Mouse (Mus musculus): ENCODE data around the gene Hist2h2aa2. TPM values are rescaled to one million over a fixed set of nuclear protein-coding genes. Genes with fewer than 3 reads are reported as not detected.

The Hist2h2aa2 gene
- polyA plus RNA-seq, 1 experiment from 2014 or later: 54.1 TPM

GRCm38 (mm10) chr3:96235836-96236235 lies 4.2 kb downstream of the Hist2h2aa2 start:
- Histone ChIP-seq H3K4me2 (replicated peaks; ENCODE audit: low read depth, low read length) (no peak overlapping the region), H3K9me3 (ENCODE audit: control insufficient read depth, low read depth, low read length) (no peaks in the 10 kb centered on the region), H3K9ac (replicated peaks; ENCODE audit: low read depth, low read length) (no peak overlapping the region), H3K27ac (ENCODE audit: low read length) (no peak overlapping the region), H3K4me3 (ENCODE audit: low read depth, low read length) (no peak overlapping the region), H3K36me3 (ENCODE audit: control insufficient read depth, insufficient read depth, low read length) (no peaks in the 10 kb centered on the region), H3K27me3 (ENCODE audit: control insufficient read depth, insufficient read depth, low read length) (no peaks in the 10 kb centered on the region), H3K4me1 (ENCODE audit: control insufficient read depth, insufficient read depth, low read length) (peaks cover 9% of the 10 kb centered on the region)
- WGBS: 43% methylated on average over 3 of the region's 3 CpGs
- no peak for ATAC-seq (ENCODE audit: insufficient number of reproducible peaks, insufficient read depth, low FRiP score, low read depth)

- Histone ChIP-seq H3K9ac (replicated peaks; ENCODE audit: low read depth, low read length) (no peak overlapping the region), H3K4me3 (ENCODE audit: low read depth, low read length) (no peak overlapping the region)
- ATAC-seq (ENCODE audit: insufficient number of reproducible peaks, insufficient read depth, low FRiP score, low read depth): no peak
Measured at GRCm38 (mm10) chr3:96234914-96235313, 5.2 kb downstream of the Hist2h2aa2 start.

GRCm38 (mm10) chr3:96231758-96232120 lies 8.3 kb downstream of the Hist2h2aa2 start:
- WGBS: 69% methylated on average over 2 of the region's 2 CpGs
- no peaks in the 10 kb centered on the region for H3K27me3 ChIP-seq (ENCODE audit: control insufficient read depth, insufficient read depth, low read length)
- no peak for ATAC-seq (ENCODE audit: insufficient number of reproducible peaks, insufficient read depth, low FRiP score, low read depth)
- H3K4me1 ChIP-seq (ENCODE audit: control insufficient read depth, insufficient read depth, low read length): peaks cover 3% of the 10 kb centered on the region; the same call in 1 of the 2 replicates
- no peaks in the 10 kb centered on the region for H3K9me3 ChIP-seq (ENCODE audit: control insufficient read depth, low read depth, low read length)
- no peaks in the 10 kb centered on the region for H3K36me3 ChIP-seq (ENCODE audit: control insufficient read depth, insufficient read depth, low read length)
- H3K4me2 ChIP-seq (replicated peaks; ENCODE audit: low read depth, low read length): no peak overlapping the region
- H3K9ac ChIP-seq (replicated peaks; ENCODE audit: low read depth, low read length): no peak overlapping the region
- no peak overlapping the region for H3K27ac ChIP-seq (ENCODE audit: low read length)
- no peak overlapping the region for H3K4me3 ChIP-seq (ENCODE audit: low read depth, low read length)

More at GRCm38 (mm10) chr3:96234914-96235313, 5.2 kb downstream of the Hist2h2aa2 start:
- peaks cover 9% of the 10 kb centered on the region for H3K4me1 ChIP-seq (ENCODE audit: control insufficient read depth, insufficient read depth, low read length)
- no peak overlapping the region for H3K4me2 ChIP-seq (replicated peaks; ENCODE audit: low read depth, low read length)
- H3K27ac ChIP-seq (ENCODE audit: low read length): no peak overlapping the region
- H3K27me3 ChIP-seq (ENCODE audit: control insufficient read depth, insufficient read depth, low read length): no peaks in the 10 kb centered on the region
- WGBS: 85% methylated on average over 2 of the region's 2 CpGs
- no peaks in the 10 kb centered on the region for H3K9me3 ChIP-seq (ENCODE audit: control insufficient read depth, low read depth, low read length)
- no peaks in the 10 kb centered on the region for H3K36me3 ChIP-seq (ENCODE audit: control insufficient read depth, insufficient read depth, low read length)

- no peak for ATAC-seq (ENCODE audit: insufficient number of reproducible peaks, insufficient read depth, low FRiP score, low read depth)
- WGBS: 70% methylated on average over 4 of the region's 4 CpGs
- Histone ChIP-seq H3K9ac (replicated peaks; ENCODE audit: low read depth, low read length) (no peak overlapping the region), H3K4me1 (ENCODE audit: control insufficient read depth, insufficient read depth, low read length) (no peaks in the 10 kb centered on the region), H3K27ac (ENCODE audit: low read length) (no peak overlapping the region), H3K9me3 (ENCODE audit: control insufficient read depth, low read depth, low read length) (no peaks in the 10 kb centered on the region), H3K27me3 (ENCODE audit: control insufficient read depth, insufficient read depth, low read length) (no peaks in the 10 kb centered on the region), H3K4me2 (replicated peaks; ENCODE audit: low read depth, low read length) (no peak overlapping the region), H3K36me3 (ENCODE audit: control insufficient read depth, insufficient read depth, low read length) (no peaks in the 10 kb centered on the region), H3K4me3 (ENCODE audit: low read depth, low read length) (no peak overlapping the region)
Measured at GRCm38 (mm10) chr3:96230910-96231757, 8.9 kb downstream of the Hist2h2aa2 start.

- Histone ChIP-seq H3K9ac (replicated peaks; ENCODE audit: low read depth, low read length) (no peak overlapping the region), H3K4me3 (ENCODE audit: low read depth, low read length) (no peak overlapping the region), H3K27ac (ENCODE audit: low read length) (no peak overlapping the region), H3K9me3 (ENCODE audit: control insufficient read depth, low read depth, low read length) (no peaks in the 10 kb centered on the region), H3K36me3 (ENCODE audit: control insufficient read depth, insufficient read depth, low read length) (no peaks in the 10 kb centered on the region), H3K4me2 (replicated peaks; ENCODE audit: low read depth, low read length) (no peak overlapping the region), H3K27me3 (ENCODE audit: control insufficient read depth, insufficient read depth, low read length) (no peaks in the 10 kb centered on the region), H3K4me1 (ENCODE audit: control insufficient read depth, insufficient read depth, low read length) (no peaks in the 10 kb centered on the region)
- ATAC-seq (ENCODE audit: insufficient number of reproducible peaks, insufficient read depth, low FRiP score, low read depth): no peak
- 78% methylated on average over 2 of the region's 2 CpGs for WGBS
Measured at GRCm38 (mm10) chr3:96230404-96230803, 9.7 kb downstream of the Hist2h2aa2 start.

- no peaks in the 10 kb centered on the region for H3K36me3 ChIP-seq (ENCODE audit: control insufficient read depth, insufficient read depth, low read length)
- no peak overlapping the region for H3K9ac ChIP-seq (replicated peaks; ENCODE audit: low read depth, low read length)
- no peak for ATAC-seq (ENCODE audit: insufficient number of reproducible peaks, insufficient read depth, low FRiP score, low read depth)
- H3K27me3 ChIP-seq (ENCODE audit: control insufficient read depth, insufficient read depth, low read length): no peaks in the 10 kb centered on the region
- WGBS: 62% methylated on average over 2 of the region's 2 CpGs
- no peaks in the 10 kb centered on the region for H3K9me3 ChIP-seq (ENCODE audit: control insufficient read depth, low read depth, low read length)
- no peak overlapping the region for H3K4me3 ChIP-seq (ENCODE audit: low read depth, low read length)
- H3K4me1 ChIP-seq (ENCODE audit: control insufficient read depth, insufficient read depth, low read length): no peaks in the 10 kb centered on the region; the same call in 1 of the 2 replicates
- no peak overlapping the region for H3K4me2 ChIP-seq (replicated peaks; ENCODE audit: low read depth, low read length)
- no peak overlapping the region for H3K27ac ChIP-seq (ENCODE audit: low read length)
Measured at GRCm38 (mm10) chr3:96228828-96229227, 11.2 kb downstream of the Hist2h2aa2 start.

GRCm38 (mm10) chr3:96226695-96227648 lies 13.1 kb downstream of the Hist2h2aa2 start:
- Histone ChIP-seq H3K27ac (ENCODE audit: low read length) (no peak overlapping the region), H3K4me1 (ENCODE audit: control insufficient read depth, insufficient read depth, low read length) (peaks cover 10% of the 10 kb centered on the region)
- 50% methylated on average over 8 of the region's 8 CpGs for WGBS

GRCm38 (mm10) chr3:96225421-96225820 lies 14.7 kb downstream of the Hist2h2aa2 start:
- H3K4me1 ChIP-seq (ENCODE audit: control insufficient read depth, insufficient read depth, low read length): peaks cover 14% of the 10 kb centered on the region
- no peak overlapping the region for H3K9ac ChIP-seq (replicated peaks; ENCODE audit: low read depth, low read length)
- H3K27ac ChIP-seq (ENCODE audit: low read length): no peak overlapping the region
- no peaks in the 10 kb centered on the region for H3K27me3 ChIP-seq (ENCODE audit: control insufficient read depth, insufficient read depth, low read length)
- no peaks in the 10 kb centered on the region for H3K36me3 ChIP-seq (ENCODE audit: control insufficient read depth, insufficient read depth, low read length)
- no peak overlapping the region for H3K4me3 ChIP-seq (ENCODE audit: low read depth, low read length)
- WGBS: 62% methylated on average over 2 of the region's 2 CpGs
- H3K9me3 ChIP-seq (ENCODE audit: control insufficient read depth, low read depth, low read length): no peaks in the 10 kb centered on the region
- no peak overlapping the region for H3K4me2 ChIP-seq (replicated peaks; ENCODE audit: low read depth, low read length)
- no peak for ATAC-seq (ENCODE audit: insufficient number of reproducible peaks, insufficient read depth, low FRiP score, low read depth)

More at GRCm38 (mm10) chr3:96226695-96227648, 13.1 kb downstream of the Hist2h2aa2 start:
- no peaks in the 10 kb centered on the region for H3K9me3 ChIP-seq (ENCODE audit: control insufficient read depth, low read depth, low read length)
- no peak overlapping the region for H3K9ac ChIP-seq (replicated peaks; ENCODE audit: low read depth, low read length)
- ATAC-seq (ENCODE audit: insufficient number of reproducible peaks, insufficient read depth, low FRiP score, low read depth): no peak
- H3K27me3 ChIP-seq (ENCODE audit: control insufficient read depth, insufficient read depth, low read length): no peaks in the 10 kb centered on the region
- no peaks in the 10 kb centered on the region for H3K36me3 ChIP-seq (ENCODE audit: control insufficient read depth, insufficient read depth, low read length)
- no peak overlapping the region for H3K4me3 ChIP-seq (ENCODE audit: low read depth, low read length)
- no peak overlapping the region for H3K4me2 ChIP-seq (replicated peaks; ENCODE audit: low read depth, low read length)
